9 mouse cellular contexts compared by ENCODE assay signal in the genomic region with DNA sequence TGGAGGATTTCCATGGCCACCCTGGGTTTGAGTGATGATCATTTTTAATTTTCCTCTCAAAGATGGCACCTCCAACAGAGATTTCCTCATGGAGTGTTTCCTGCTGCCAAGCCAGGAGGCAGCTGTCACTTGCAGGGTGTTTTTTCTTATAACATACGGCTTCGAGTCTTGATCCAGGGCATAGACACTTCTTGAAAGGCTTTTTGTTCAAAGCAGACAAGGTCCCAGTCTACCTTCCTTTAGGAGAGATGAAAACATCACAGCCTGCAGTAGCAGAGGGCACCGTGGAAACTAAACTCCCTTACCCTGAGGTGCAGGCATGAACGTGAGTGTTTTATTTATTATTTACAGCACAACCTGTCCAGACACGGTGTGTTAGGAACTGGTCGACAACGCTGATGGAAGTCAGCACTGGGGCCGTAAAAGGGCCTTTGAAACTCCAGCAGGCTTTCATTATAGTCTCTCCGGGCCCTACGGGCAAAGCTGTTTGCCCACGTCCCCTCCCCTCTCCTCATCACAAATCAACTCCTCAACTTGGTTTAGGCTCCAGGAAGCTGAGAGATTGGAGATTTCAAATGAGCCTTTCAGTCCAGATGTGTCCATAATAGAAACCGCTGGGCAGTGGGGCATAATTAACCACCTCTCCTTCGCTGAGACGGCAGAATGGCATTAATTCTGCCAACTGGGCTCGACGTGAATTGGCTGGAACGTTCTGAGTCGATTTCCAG. TPM values are rescaled to one million over a fixed set of nuclear protein-coding genes. Genes with fewer than 3 reads are reported as not detected.
DNase-seq lines count a peak whose midpoint lies in the region; ATAC-seq lines count a peak whose summit lies in the region.
"Had no signal": no experiment of that assay in that cellular context is flagged by ENCODE, and none has a peak within 500 bp of the region (broad histone marks: within the 10 kb centered on the region; RNA-seq: fewer than 3 reads in every experiment).

No protein-coding gene starts in this region.

- H3K9me3 ChIP-seq in embryonic facial prominence, embryonic 13.5 days = no peaks in the 10 kb centered on the region
- no peaks in the 10 kb centered on the region for H3K9me3 ChIP-seq in stomach, embryonic 15.5 days

- peak; percentile 43; the same call in 1 of the 2 replicates for ATAC-seq in embryonic facial prominence, embryonic 13.5 days (ENCODE audit: insufficient number of reproducible peaks, insufficient read depth, low FRiP score, low TSS enrichment, low read depth)
- ATAC-seq in stomach, embryonic 15.5 days (ENCODE audit: insufficient read depth, low FRiP score, low read depth) = no peak

- no peaks in the 10 kb centered on the region for H3K36me3 ChIP-seq in embryonic facial prominence, embryonic 13.5 days
- H3K36me3 ChIP-seq in stomach, embryonic 15.5 days = no peaks in the 10 kb centered on the region

- no peaks in the 10 kb centered on the region for H3K27me3 ChIP-seq in embryonic facial prominence, embryonic 13.5 days
- no peaks in the 10 kb centered on the region for H3K27me3 ChIP-seq in stomach, embryonic 15.5 days (replicated peaks)

- H3K4me1 ChIP-seq in embryonic facial prominence, embryonic 13.5 days = peaks cover 44% of the 10 kb centered on the region
- H3K4me1 ChIP-seq in stomach, embryonic 15.5 days = 0 out of 2 replicates have a peak, but pooled peaks cover 7% of the 10 kb centered on the region

- H3K9ac ChIP-seq in embryonic facial prominence, embryonic 13.5 days = no peak overlapping the region
- H3K9ac ChIP-seq in stomach, embryonic 15.5 days = no peak overlapping the region

- peak overlapping the region; percentile 18 for H3K4me3 ChIP-seq in embryonic facial prominence, embryonic 13.5 days
- no peak overlapping the region for H3K4me3 ChIP-seq in stomach, embryonic 15.5 days (replicated peaks)

- peak overlapping the region; percentile 46 for H3K4me2 ChIP-seq in embryonic facial prominence, embryonic 13.5 days
- peak overlapping the region; percentile 5; the same call in 1 of the 2 replicates for H3K4me2 ChIP-seq in stomach, embryonic 15.5 days

- WGBS in embryonic facial prominence, embryonic 13.5 days = 8% methylated on average over 18 of the region's 18 CpGs
- WGBS in stomach, embryonic 15.5 days = 36% methylated on average over 18 of the region's 18 CpGs

- DNase-seq in layer of hippocampus, postnatal 10 days (ENCODE audit: low spot score in 2 of 2) = peak; percentile 30 to 33
- DNase-seq in layer of hippocampus, adult 9-11 months = no peak
- peak; percentile 88 for DNase-seq in hindlimb bud, embryonic 11.5 days (ENCODE audit: extremely low spot score, low read depth, low spot score)
- no peak for DNase-seq in urinary bladder, postnatal 10 days (ENCODE audit: low spot score)
- no peak for DNase-seq in urinary bladder, postnatal 4 days (ENCODE audit: low spot score in 2 of 2)
- DNase-seq in adrenal gland, postnatal 25 days = no peak

- peak overlapping the region; percentile 69 for H3K27ac ChIP-seq in embryonic facial prominence, embryonic 13.5 days
- H3K27ac ChIP-seq in stomach, embryonic 15.5 days = peak overlapping the region; percentile 28

RNA-seq across cellular contexts. Expression of gene Tmem178, which starts 57.2 kb away (rescaled TPM):
- 10 to 100 TPM; 77.2 to 78.4 TPM for total RNA-seq in layer of hippocampus, postnatal 10 days (2021)
- polyA plus RNA-seq in embryonic facial prominence, embryonic 13.5 days (2015; fragmentation: Nextera tagmentation; extraction: Ambion mirVana) = 4.7 and 6.8 TPM in 2 replicates
- polyA plus RNA-seq in stomach, embryonic 15.5 days (2015; fragmentation: Nextera tagmentation; extraction: Ambion mirVana) = 3.5 and 4.2 TPM in 2 replicates
- total RNA-seq in adrenal gland, postnatal 25 days (2021) = 5.3 TPM in 2 replicates
- total RNA-seq: MEL had no signal

Comparison
In these comparisons a context has a peak if more than half of its experiments do, and no peak if none do; other contexts are left out.
1. DNase-seq: peak in layer of hippocampus, postnatal 10 days (2 of 2) and hindlimb bud, embryonic 11.5 days (single experiment); none in layer of hippocampus, adult 9-11 months (single experiment), urinary bladder, postnatal 10 days (single experiment), urinary bladder, postnatal 4 days (0 of 2) and adrenal gland, postnatal 25 days (single experiment).
2. RNA of gene Tmem178, which starts 57.2 kb away (total RNA-seq): 77.2 to 78.4 TPM in layer of hippocampus, postnatal 10 days; 5.3 TPM in adrenal gland, postnatal 25 days; every median in the first group is over 10 times any median in the second.